Mouse (Mus musculus) embryonic facial prominence, embryonic 14.5 days (tissue): ENCODE results near the gene Mgat4b. TPM values are rescaled to one million over a fixed set of nuclear protein-coding genes. Genes with fewer than 3 reads are reported as not detected.

ENCODE experiments used
- ATAC-seq: fragments of 200-750 bp; cut with Nextera tagmentation; 2 replicates; pipeline ENCODE4 v1.8.0; 2017; ENCODE audit warnings: low read depth, moderate number of reproducible peaks, moderate TSS enrichment
- DNase-seq: peaks from one replicate; pipeline ENCODE4 v3.0.0-alpha.2; 2015; ENCODE audit warnings: low spot score
- H3K27ac ChIP-seq: fragments of 300-500 bp; sonication (generic); replicated peaks from 2 replicates; pipeline ENCODE4 v1.5.1; 2014; ENCODE audit warnings: low read depth, mild to moderate bottlenecking, low read length, moderate library complexity
- H3K27me3 ChIP-seq: fragments of 300-500 bp; sonication (generic); replicated peaks from 2 replicates; pipeline ENCODE4 v1.6.1; 2014; ENCODE audit warnings: low read length; ENCODE audit not compliant: control insufficient read depth, insufficient read depth
- H3K36me3 ChIP-seq: fragments of 300-500 bp; sonication (generic); 2 replicates; pipeline ENCODE4 v1.6.1; 2014; ENCODE audit warnings: low read length, mixed read lengths; ENCODE audit not compliant: control insufficient read depth, insufficient read depth
- H3K4me1 ChIP-seq: fragments of 300-500 bp; sonication (generic); 2 replicates; pipeline ENCODE4 v1.6.1; 2014; ENCODE audit warnings: antibody characterized with exemption, low read length; ENCODE audit not compliant: control insufficient read depth, insufficient read depth
- H3K4me2 ChIP-seq: fragments of 300-500 bp; sonication (generic); 2 replicates; pipeline ENCODE4 v1.6.1; 2014; ENCODE audit warnings: low read depth, mild to moderate bottlenecking, low read length, moderate library complexity, mixed read lengths
- H3K4me3 ChIP-seq: fragments of 300-500 bp; sonication (generic); 2 replicates; pipeline ENCODE4 v1.5.1; 2014; ENCODE audit warnings: low read depth, mild to moderate bottlenecking, low read length
- H3K9ac ChIP-seq: fragments of 300-500 bp; sonication (generic); 2 replicates; pipeline ENCODE4 v1.6.1; 2014; ENCODE audit warnings: low read depth, mild to moderate bottlenecking, low read length, moderate library complexity, mixed read lengths
- H3K9me3 ChIP-seq: fragments of 300-500 bp; sonication (generic); 2 replicates; pipeline ENCODE4 v1.6.1; 2016; ENCODE audit warnings: low read length; ENCODE audit not compliant: control insufficient read depth
- WGBS: fragments of 180-500 bp; shearing (Covaris S2); extraction: QIAGEN DNeasy Blood & Tissue Kit; methylation state at CpG from one replicate; pipeline ENCODE4 v1.1.7; 2014; 5-methylcytosine and 5-hydroxymethylcytosine counted together
- polyA plus RNA-seq: library from polyadenylated mRNA; unstranded; fragments of >200 nt; fragmentation: Nextera tagmentation; extraction: Ambion mirVana; gene quantifications from 2 replicates; pipeline ENCODE4 v1.2.1, GENCODE M21; 2014

The Mgat4b gene
- polyA plus RNA-seq, 1 experiment from 2014 or later: 22.6 TPM

- Histone ChIP-seq H3K9ac (peak overlapping the region; percentile 96), H3K4me1 (peaks cover 25% of the 10 kb centered on the region), H3K9me3 (no peaks in the 10 kb centered on the region), H3K27me3 (no peaks in the 10 kb centered on the region), H3K4me3 (peak overlapping the region; percentile 83), H3K4me2 (peak overlapping the region; percentile 88), H3K36me3 (peaks cover 5% of the 10 kb centered on the region), H3K27ac (peak overlapping the region; percentile 49; the same call in 1 of the 2 replicates)
- WGBS: 36% methylated on average over 2 of the region's 2 CpGs
- DNase-seq (no peak), ATAC-seq (no peak)
Observed at GRCm38 (mm10) chr11:50226406-50226805, 15.7 kb downstream of the Mgat4b start.

- peak overlapping the region; percentile 88 for H3K4me2 ChIP-seq
Observed at GRCm38 (mm10) chr11:50227226-50227625, 16.5 kb downstream of the Mgat4b start.

GRCm38 (mm10) chr11:50227736-50228135 lies 17.0 kb downstream of the Mgat4b start:
- DNase-seq (no peak), ATAC-seq (no peak)
- H3K9ac ChIP-seq: no peak overlapping the region
- no peak overlapping the region for H3K27ac ChIP-seq
- no peak overlapping the region for H3K4me3 ChIP-seq
- H3K4me1 ChIP-seq: peaks cover 25% of the 10 kb centered on the region
- no peak overlapping the region for H3K4me2 ChIP-seq
- 87% methylated on average over 4 of the region's 4 CpGs for whole genome bisulfite sequencing
- H3K36me3 ChIP-seq: peaks cover 18% of the 10 kb centered on the region
- H3K27me3 ChIP-seq: no peaks in the 10 kb centered on the region
- no peaks in the 10 kb centered on the region for H3K9me3 ChIP-seq

More at GRCm38 (mm10) chr11:50227226-50227625, 16.5 kb downstream of the Mgat4b start:
- WGBS: 63% methylated on average over 3 of the region's 3 CpGs
- no peaks in the 10 kb centered on the region for H3K27me3 ChIP-seq
- H3K36me3 ChIP-seq: peaks cover 13% of the 10 kb centered on the region
- H3K4me3 ChIP-seq: no peak overlapping the region
- H3K9ac ChIP-seq: no peak overlapping the region
- H3K27ac ChIP-seq: no peak overlapping the region
- no peaks in the 10 kb centered on the region for H3K9me3 ChIP-seq
- H3K4me1 ChIP-seq: peaks cover 25% of the 10 kb centered on the region
- DNase-seq (no peak), ATAC-seq (no peak)

- H3K9ac ChIP-seq: peak overlapping the region; percentile 20; the same call in 1 of the 2 replicates
- H3K9me3 ChIP-seq: no peaks in the 10 kb centered on the region
- H3K27me3 ChIP-seq: no peaks in the 10 kb centered on the region
- peaks cover 28% of the 10 kb centered on the region for H3K36me3 ChIP-seq
- WGBS: 28% methylated on average over 3 of the region's 3 CpGs
- DNase-seq: no peak
- ATAC-seq: no peak
- no peak overlapping the region for H3K4me2 ChIP-seq
- H3K4me3 ChIP-seq: no peak overlapping the region
- H3K27ac ChIP-seq: no peak overlapping the region
- peaks cover 25% of the 10 kb centered on the region for H3K4me1 ChIP-seq
Observed at GRCm38 (mm10) chr11:50228772-50229171, 18.1 kb downstream of the Mgat4b start.

GRCm38 (mm10) chr11:50229252-50229910 lies 18.7 kb downstream of the Mgat4b start:
- 47% methylated on average over 7 of the region's 7 CpGs for WGBS
- no peak for DNase-seq
- Histone ChIP-seq H3K9me3 (no peaks in the 10 kb centered on the region), H3K27ac (no peak overlapping the region), H3K4me2 (no peak overlapping the region), H3K9ac (0 out of 2 replicates have a peak overlapping the region, but pooled peaks have one; percentile 20), H3K4me1 (peaks cover 25% of the 10 kb centered on the region), H3K36me3 (peaks cover 34% of the 10 kb centered on the region), H3K4me3 (no peak overlapping the region), H3K27me3 (no peaks in the 10 kb centered on the region)
- ATAC-seq: no peak

GRCm38 (mm10) chr11:50230481-50231304 lies 20.0 kb downstream of the Mgat4b start:
- Histone ChIP-seq H3K9ac (peak overlapping the region; percentile 37; the same call in 1 of the 2 replicates), H3K4me1 (peaks cover 25% of the 10 kb centered on the region), H3K4me3 (peak overlapping the region; percentile 26), H3K36me3 (peaks cover 42% of the 10 kb centered on the region), H3K9me3 (no peaks in the 10 kb centered on the region), H3K27me3 (no peaks in the 10 kb centered on the region; the same call in 1 of the 2 replicates), H3K4me2 (peak overlapping the region; percentile 50), H3K27ac (no peak overlapping the region)
- no peak for ATAC-seq
- WGBS: 37% methylated on average over 45 of the region's 45 CpGs
- DNase-seq: no peak

- H3K27me3 ChIP-seq: no peaks in the 10 kb centered on the region; the same call in 1 of the 2 replicates
- no peak overlapping the region for H3K9ac ChIP-seq
- no peak for ATAC-seq
- H3K9me3 ChIP-seq: no peaks in the 10 kb centered on the region
- H3K4me2 ChIP-seq: peak overlapping the region; percentile 50
- peaks cover 25% of the 10 kb centered on the region for H3K4me1 ChIP-seq
- no peak overlapping the region for H3K27ac ChIP-seq
- peak overlapping the region; percentile 26; the same call in 1 of the 2 replicates for H3K4me3 ChIP-seq
- WGBS: 25% methylated on average over 7 of the region's 8 CpGs
- peaks cover 42% of the 10 kb centered on the region for H3K36me3 ChIP-seq
- peak; percentile 83 for DNase-seq
Observed at GRCm38 (mm10) chr11:50231411-50231810, 20.7 kb downstream of the Mgat4b start.

- WGBS: 96% methylated on average over 13 of the region's 13 CpGs
- no peak overlapping the region for H3K4me3 ChIP-seq
- H3K4me1 ChIP-seq: peaks cover 17% of the 10 kb centered on the region
- peaks cover 12% of the 10 kb centered on the region for H3K27me3 ChIP-seq
- DNase-seq: no peak
- H3K36me3 ChIP-seq: peaks cover 42% of the 10 kb centered on the region
- no peak overlapping the region for H3K27ac ChIP-seq
- no peak overlapping the region for H3K9ac ChIP-seq
- H3K4me2 ChIP-seq: no peak overlapping the region
- H3K9me3 ChIP-seq: no peaks in the 10 kb centered on the region
- no peak for ATAC-seq
Observed at GRCm38 (mm10) chr11:50233022-50233421, 22.3 kb downstream of the Mgat4b start.
